Mouse (Mus musculus) embryonic facial prominence, embryonic 13.5 days (tissue): ENCODE results near the gene Tgfbi. TPM values are rescaled to one million over a fixed set of nuclear protein-coding genes. Genes with fewer than 3 reads are reported as not detected.

Source experiments
- ATAC-seq: fragments of 200-750 bp; cut with Nextera tagmentation; 2 replicates; pipeline ENCODE4 v1.8.0; 2017; ENCODE audit warnings: low read depth; ENCODE audit not compliant: insufficient number of reproducible peaks, insufficient read depth, low FRiP score, low TSS enrichment
- H3K27ac ChIP-seq: fragments of 300-500 bp; sonication (generic); 2 replicates; pipeline ENCODE4 v1.5.1; 2015; ENCODE audit warnings: moderate library complexity, mild to moderate bottlenecking, inconsistent platforms
- H3K27me3 ChIP-seq: fragments of 300-500 bp; sonication (generic); 2 replicates; pipeline ENCODE4 v1.6.1; 2015; ENCODE audit warnings: mild to moderate bottlenecking, inconsistent platforms
- H3K36me3 ChIP-seq: fragments of 300-500 bp; sonication (generic); 2 replicates; pipeline ENCODE4 v1.6.1; 2015; ENCODE audit warnings: mild to moderate bottlenecking, inconsistent platforms
- H3K4me1 ChIP-seq: fragments of 300-500 bp; sonication (generic); 2 replicates; pipeline ENCODE4 v1.6.1; 2015; ENCODE audit warnings: inconsistent platforms
- H3K4me2 ChIP-seq: fragments of 300-500 bp; sonication (generic); 2 replicates; pipeline ENCODE4 v1.6.1; 2015; ENCODE audit warnings: moderate library complexity, mild to moderate bottlenecking, inconsistent platforms
- H3K4me3 ChIP-seq: fragments of 300-500 bp; sonication (generic); 2 replicates; pipeline ENCODE4 v1.5.1; 2015; ENCODE audit warnings: mild to moderate bottlenecking, inconsistent platforms
- H3K9ac ChIP-seq: fragments of 300-500 bp; sonication (generic); 2 replicates; pipeline ENCODE4 v1.6.1; 2015; ENCODE audit warnings: mild to moderate bottlenecking, inconsistent platforms
- H3K9me3 ChIP-seq: fragments of 300-500 bp; sonication (generic); 2 replicates; pipeline ENCODE4 v1.6.1; 2016; ENCODE audit warnings: inconsistent platforms
- WGBS: fragments of 180-500 bp; shearing (Covaris S2); methylation state at CpG from one replicate; pipeline ENCODE4 v1.1.7; 2015; ENCODE audit warnings: mixed read lengths; 5-methylcytosine and 5-hydroxymethylcytosine counted together
- polyA plus RNA-seq: library from polyadenylated mRNA; unstranded; fragments of >200 nt; fragmentation: Nextera tagmentation; extraction: Ambion mirVana; gene quantifications from 2 replicates; pipeline ENCODE4 v1.2.1, GENCODE M21; 2015

Tgfbi gene
- polyA plus RNA-seq, 1 experiment from 2014 or later, result 68.8 TPM

GRCm38 (mm10) chr13:56613366-56613998 is 4.2 kb downstream of the Tgfbi start:
- Histone ChIP-seq H3K36me3 (peaks cover 3% of the 10 kb centered on the region; the same call in 1 of the 2 replicates), H3K4me1 (peaks cover 76% of the 10 kb centered on the region), H3K4me3 (no peak overlapping the region), H3K4me2 (no peak overlapping the region; the same call in 1 of the 2 replicates), H3K9ac (0 out of 2 replicates have a peak overlapping the region, but pooled peaks have one; percentile 37), H3K27me3 (no peaks in the 10 kb centered on the region), H3K27ac (0 out of 2 replicates have a peak overlapping the region, but pooled peaks have one; percentile 34), H3K9me3 (no peaks in the 10 kb centered on the region)
- no peak for ATAC-seq
- 59% methylated on average over 9 of the region's 9 CpGs for whole genome bisulfite sequencing

- no peak overlapping the region for H3K4me2 ChIP-seq
- no peak for ATAC-seq
- 0 out of 2 replicates have a peak overlapping the region, but pooled peaks have one; percentile 39 for H3K27ac ChIP-seq
- 85% methylated on average over 3 of the region's 3 CpGs for WGBS
- no peak overlapping the region for H3K9ac ChIP-seq
- H3K4me3 ChIP-seq, result no peak overlapping the region
- H3K36me3 ChIP-seq, result peaks cover 3% of the 10 kb centered on the region; the same call in 1 of the 2 replicates
- no peaks in the 10 kb centered on the region for H3K27me3 ChIP-seq
- peaks cover 66% of the 10 kb centered on the region for H3K4me1 ChIP-seq
- no peaks in the 10 kb centered on the region for H3K9me3 ChIP-seq
Measured at GRCm38 (mm10) chr13:56614768-56615167, 5.4 kb downstream of the Tgfbi start.

- WGBS, result 61% methylated on average over 10 of the region's 10 CpGs
- Histone ChIP-seq H3K27ac (peak overlapping the region; percentile 39; the same call in 1 of the 2 replicates), H3K36me3 (peaks cover 3% of the 10 kb centered on the region; the same call in 1 of the 2 replicates), H3K4me1 (peaks cover 62% of the 10 kb centered on the region), H3K9me3 (no peaks in the 10 kb centered on the region), H3K9ac (no peak overlapping the region), H3K27me3 (no peaks in the 10 kb centered on the region), H3K4me3 (no peak overlapping the region), H3K4me2 (no peak overlapping the region)
- ATAC-seq, result no peak
Measured at GRCm38 (mm10) chr13:56615223-56615622, 5.9 kb downstream of the Tgfbi start.

GRCm38 (mm10) chr13:56615864-56616263 is 6.5 kb downstream of the Tgfbi start:
- Histone ChIP-seq H3K4me2 (no peak overlapping the region), H3K27ac (no peak overlapping the region), H3K4me1 (peaks cover 55% of the 10 kb centered on the region), H3K9me3 (no peaks in the 10 kb centered on the region), H3K9ac (0 out of 2 replicates have a peak overlapping the region, but pooled peaks have one; percentile 32), H3K27me3 (no peaks in the 10 kb centered on the region), H3K36me3 (peaks cover 3% of the 10 kb centered on the region; the same call in 1 of the 2 replicates), H3K4me3 (no peak overlapping the region)
- ATAC-seq, result no peak
- WGBS, result 78% methylated on average over 9 of the region's 9 CpGs

DNA sequence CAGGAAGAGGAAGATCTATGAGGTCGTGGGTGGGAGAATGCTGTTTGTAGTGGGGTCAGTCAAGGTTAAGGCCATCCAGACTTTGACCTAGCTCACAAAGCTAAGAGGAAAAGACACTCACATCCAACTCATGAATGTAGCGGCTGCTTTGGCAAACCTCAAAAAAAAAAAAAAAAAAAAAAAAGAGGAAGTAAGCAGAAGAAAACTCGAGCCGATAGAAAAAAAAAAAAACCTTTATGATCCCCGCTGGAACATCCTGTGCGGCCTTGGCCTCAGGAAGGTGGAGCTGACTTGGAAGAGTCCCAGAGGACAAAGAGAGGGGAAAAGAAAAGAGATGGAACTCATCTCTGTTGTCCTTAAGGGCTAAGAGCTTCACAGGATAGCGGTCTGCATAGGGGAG is 7.1 kb downstream of the Tgfbi start:
- Histone ChIP-seq H3K9ac (no peak overlapping the region), H3K4me2 (no peak overlapping the region), H3K4me3 (no peak overlapping the region), H3K4me1 (peaks cover 50% of the 10 kb centered on the region), H3K27me3 (no peaks in the 10 kb centered on the region), H3K27ac (no peak overlapping the region), H3K36me3 (peaks cover 3% of the 10 kb centered on the region; the same call in 1 of the 2 replicates), H3K9me3 (no peaks in the 10 kb centered on the region)
- WGBS, result 54% methylated on average over 7 of the region's 7 CpGs
- ATAC-seq, result no peak

DNA sequence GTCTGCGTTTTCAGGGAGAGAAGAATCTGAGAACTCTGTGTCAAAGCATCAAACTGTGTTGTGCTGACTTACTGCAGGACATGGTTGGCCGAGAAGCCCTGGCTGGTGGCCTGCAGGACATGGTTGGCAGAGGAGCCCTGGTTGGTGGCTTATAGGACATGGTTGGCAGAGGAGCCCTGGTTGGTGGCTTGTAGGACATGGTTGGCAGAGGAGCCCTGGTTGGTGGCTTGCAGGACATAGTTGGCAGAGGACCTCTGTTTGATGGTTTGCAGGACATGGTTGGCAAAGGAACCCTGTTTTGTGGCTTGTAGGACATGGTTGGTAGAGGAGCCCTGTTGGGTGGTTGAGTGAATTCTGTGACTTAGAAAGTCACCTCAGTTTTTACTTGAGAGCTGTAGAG is 7.9 kb downstream of the Tgfbi start:
- H3K4me2 ChIP-seq, result no peak overlapping the region
- peaks cover 3% of the 10 kb centered on the region; the same call in 1 of the 2 replicates for H3K36me3 ChIP-seq
- ATAC-seq, result no peak
- H3K27me3 ChIP-seq, result no peaks in the 10 kb centered on the region
- 91% methylated on average over 2 of the region's 2 CpGs for WGBS
- no peak overlapping the region for H3K27ac ChIP-seq
- no peak overlapping the region for H3K9ac ChIP-seq
- no peak overlapping the region for H3K4me3 ChIP-seq
- no peaks in the 10 kb centered on the region for H3K9me3 ChIP-seq
- H3K4me1 ChIP-seq, result peaks cover 47% of the 10 kb centered on the region

- Histone ChIP-seq H3K27me3 (no peaks in the 10 kb centered on the region), H3K4me2 (0 out of 2 replicates have a peak overlapping the region, but pooled peaks have one; percentile 1), H3K9me3 (no peaks in the 10 kb centered on the region), H3K4me1 (peaks cover 21% of the 10 kb centered on the region), H3K27ac (no peak overlapping the region), H3K36me3 (peaks cover 21% of the 10 kb centered on the region), H3K9ac (no peak overlapping the region), H3K4me3 (no peak overlapping the region)
- WGBS, result 23% methylated on average over 8 of the region's 8 CpGs
- ATAC-seq, result no peak
Measured at GRCm38 (mm10) chr13:56622201-56622757, 13.0 kb downstream of the Tgfbi start.

DNA sequence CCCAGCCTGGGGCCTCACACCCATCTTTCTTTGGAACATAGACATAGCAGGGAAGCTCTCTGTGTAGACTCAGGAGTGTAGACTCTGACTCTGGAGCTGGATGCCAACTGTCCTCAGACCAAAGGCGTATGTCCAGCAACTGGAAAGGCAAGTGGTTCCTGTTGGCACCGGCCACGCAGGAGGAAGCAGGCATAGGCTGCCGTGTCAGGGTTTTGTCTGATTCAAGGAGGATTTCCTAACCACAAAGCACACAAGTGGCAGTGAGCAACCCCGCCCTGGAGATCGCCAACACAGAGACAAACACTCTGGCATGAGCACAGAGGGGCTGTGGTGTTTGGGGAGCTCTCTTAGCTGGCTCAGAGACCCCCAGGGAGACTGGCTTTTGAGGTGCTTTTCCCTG is 17.2 kb downstream of the Tgfbi start:
- no peaks in the 10 kb centered on the region for H3K9me3 ChIP-seq
- WGBS, result 80% methylated on average over 6 of the region's 6 CpGs
- H3K36me3 ChIP-seq, result peaks cover 46% of the 10 kb centered on the region

DNA sequence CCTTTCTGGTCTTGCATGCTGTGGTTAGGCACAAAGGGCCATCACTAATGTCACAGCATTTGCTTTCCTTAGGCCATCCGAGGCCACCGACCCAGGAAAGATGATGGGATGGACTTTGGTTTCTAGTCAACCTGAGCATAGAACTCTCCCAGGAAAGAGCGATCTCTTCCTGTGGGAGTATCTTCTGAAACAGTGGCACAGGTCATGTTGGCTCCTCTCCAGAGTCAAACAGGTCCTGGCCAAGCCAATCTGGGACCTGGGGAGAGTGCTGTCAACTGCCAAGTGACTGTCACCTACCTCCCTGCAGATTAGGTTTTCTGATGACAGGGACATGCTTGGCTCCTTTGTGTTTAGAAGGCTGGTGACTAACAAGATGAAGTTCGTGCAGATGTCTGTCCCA is 20.8 kb downstream of the Tgfbi start:
- Histone ChIP-seq H3K9ac (no peak overlapping the region), H3K27ac (no peak overlapping the region), H3K27me3 (no peaks in the 10 kb centered on the region), H3K4me2 (no peak overlapping the region), H3K9me3 (no peaks in the 10 kb centered on the region), H3K4me3 (no peak overlapping the region), H3K4me1 (peaks cover 21% of the 10 kb centered on the region), H3K36me3 (peaks cover 57% of the 10 kb centered on the region)
- 93% methylated on average over 4 of the region's 4 CpGs for WGBS
- ATAC-seq, result no peak

More for the DNA sequence above, 17.2 kb downstream of the Tgfbi start:
- Histone ChIP-seq H3K27me3 (no peaks in the 10 kb centered on the region), H3K4me1 (peaks cover 15% of the 10 kb centered on the region), H3K4me2 (no peak overlapping the region), H3K9ac (no peak overlapping the region), H3K4me3 (no peak overlapping the region), H3K27ac (no peak overlapping the region)
- no peak for ATAC-seq

- H3K4me3 ChIP-seq, result no peak overlapping the region
- H3K27me3 ChIP-seq, result no peaks in the 10 kb centered on the region
- no peak for ATAC-seq
- peaks cover 25% of the 10 kb centered on the region for H3K4me1 ChIP-seq
- H3K4me2 ChIP-seq, result no peak overlapping the region
- WGBS, result 75% methylated on average over 6 of the region's 6 CpGs
- H3K9ac ChIP-seq, result no peak overlapping the region
- no peaks in the 10 kb centered on the region for H3K9me3 ChIP-seq
- H3K36me3 ChIP-seq, result peaks cover 53% of the 10 kb centered on the region
- H3K27ac ChIP-seq, result no peak overlapping the region
Measured at GRCm38 (mm10) chr13:56630552-56630951, 21.2 kb downstream of the Tgfbi start.

- Histone ChIP-seq H3K27me3 (no peaks in the 10 kb centered on the region), H3K4me3 (no peak overlapping the region), H3K36me3 (peaks cover 53% of the 10 kb centered on the region), H3K9ac (no peak overlapping the region), H3K9me3 (no peaks in the 10 kb centered on the region), H3K4me2 (no peak overlapping the region), H3K4me1 (peaks cover 25% of the 10 kb centered on the region), H3K27ac (no peak overlapping the region)
- ATAC-seq, result no peak
- 91% methylated on average over 7 of the region's 7 CpGs for WGBS
Measured at GRCm38 (mm10) chr13:56631332-56631731, 22.0 kb downstream of the Tgfbi start.

- Histone ChIP-seq H3K27me3 (no peaks in the 10 kb centered on the region), H3K9ac (no peak overlapping the region), H3K27ac (peak overlapping the region; percentile 78), H3K9me3 (no peaks in the 10 kb centered on the region), H3K4me2 (0 out of 2 replicates have a peak overlapping the region, but pooled peaks have one; percentile 3), H3K4me1 (peaks cover 20% of the 10 kb centered on the region), H3K36me3 (peaks cover 44% of the 10 kb centered on the region), H3K4me3 (no peak overlapping the region)
- ATAC-seq, result no peak
- 8% methylated on average over 7 of the region's 7 CpGs for WGBS
Measured at GRCm38 (mm10) chr13:56634139-56634615, 24.9 kb downstream of the Tgfbi start.
